Mouse (Mus musculus): ENCODE results near the gene Ankrd13a. TPM values are rescaled to one million over a fixed set of nuclear protein-coding genes. Genes with fewer than 3 reads are reported as not detected.
A peak's percentile ranks its signal among the peaks of the same experiment; 100 is the strongest.

Gene Ankrd13a
- polyA plus RNA-seq, 1 experiment from 2014 or later = 41.2 TPM

GRCm38 (mm10) chr5:114816599-114816998, 42.1 kb downstream of the Ankrd13a start:
- Histone ChIP-seq H3K27me3 (ENCODE audit: control insufficient read depth, insufficient read depth, low read length) (no peaks in the 10 kb centered on the region), H3K4me3 (ENCODE audit: control insufficient read depth in 1 of 2, insufficient read depth in 1 of 2, low read depth in 1 of 2, low read length in 2 of 2) (no peak overlapping the region), H3K9me3 (ENCODE audit: control insufficient read depth, low read length) (peaks cover 6% of the 10 kb centered on the region; the same call in 1 of the 2 replicates), H3K4me1 (ENCODE audit: control insufficient read depth in 2 of 2, insufficient read depth in 2 of 2, low read length in 2 of 2) (no peaks in the 10 kb centered on the region), H3K9ac (ENCODE audit: low read length) (no peak overlapping the region), H3K27ac (replicated peaks in 1 of 2; ENCODE audit: control insufficient read depth in 1 of 2, insufficient read depth in 1 of 2, low read depth in 2 of 2, low read length in 2 of 2) (no peak overlapping the region), H3K4me2 (ENCODE audit: low read length) (no peak overlapping the region), H3K36me3 (ENCODE audit: control insufficient read depth, insufficient read depth, low read length) (0 out of 2 replicates have a peak, but pooled peaks cover 3% of the 10 kb centered on the region)
- no peak for ATAC-seq (ENCODE audit: insufficient number of reproducible peaks, insufficient read depth, low FRiP score, low read depth)
- 77% methylated on average over 6 of the region's 6 CpGs for WGBS

GRCm38 (mm10) chr5:114818124-114818523, 43.6 kb downstream of the Ankrd13a start:
- no peak overlapping the region for H3K4me2 ChIP-seq (ENCODE audit: low read length)
- no peak overlapping the region for H3K9ac ChIP-seq (ENCODE audit: low read length)
- no peak overlapping the region for H3K27ac ChIP-seq (replicated peaks in 1 of 2; ENCODE audit: control insufficient read depth in 1 of 2, insufficient read depth in 1 of 2, low read depth in 2 of 2, low read length in 2 of 2)
- H3K27me3 ChIP-seq (ENCODE audit: control insufficient read depth, insufficient read depth, low read length) = no peaks in the 10 kb centered on the region
- peaks cover 8% of the 10 kb centered on the region; the same call in 1 of the 2 replicates for H3K9me3 ChIP-seq (ENCODE audit: control insufficient read depth, low read length)
- H3K4me3 ChIP-seq (ENCODE audit: control insufficient read depth in 1 of 2, insufficient read depth in 1 of 2, low read depth in 1 of 2, low read length in 2 of 2) = no peak overlapping the region
- H3K36me3 ChIP-seq (ENCODE audit: control insufficient read depth, insufficient read depth, low read length) = 0 out of 2 replicates have a peak, but pooled peaks cover 3% of the 10 kb centered on the region
- no peak for ATAC-seq (ENCODE audit: insufficient number of reproducible peaks, insufficient read depth, low FRiP score, low read depth)
- 74% methylated on average over 10 of the region's 11 CpGs for WGBS
- H3K4me1 ChIP-seq (ENCODE audit: control insufficient read depth in 2 of 2, insufficient read depth in 2 of 2, low read length in 2 of 2) = no peaks in the 10 kb centered on the region

- peaks cover 5% of the 10 kb centered on the region; the same call in 1 of the 2 replicates for H3K9me3 ChIP-seq (ENCODE audit: control insufficient read depth, low read length)
- peak within 1 kb of the TSS; percentile 65 to 72 for H3K4me3 ChIP-seq (ENCODE audit: control insufficient read depth in 1 of 2, insufficient read depth in 1 of 2, low read depth in 1 of 2, low read length in 2 of 2)
- 0 out of 4 replicates have a peak within 1 kb of the TSS, but pooled peaks of 1 of the 2 experiments have one; percentile 3 for H3K27ac ChIP-seq (replicated peaks in 1 of 2; ENCODE audit: control insufficient read depth in 1 of 2, insufficient read depth in 1 of 2, low read depth in 2 of 2, low read length in 2 of 2)
- no peaks in the 10 kb centered on the region for H3K27me3 ChIP-seq (ENCODE audit: control insufficient read depth, insufficient read depth, low read length)
- 0 out of 2 replicates have a peak, but pooled peaks cover 3% of the 10 kb centered on the region for H3K36me3 ChIP-seq (ENCODE audit: control insufficient read depth, insufficient read depth, low read length)
- 9% methylated on average over 53 of the region's 53 CpGs for WGBS
- H3K4me1 ChIP-seq (ENCODE audit: control insufficient read depth in 2 of 2, insufficient read depth in 2 of 2, low read length in 2 of 2) = peaks cover 3 to 5% of the 10 kb centered on the region in 2 experiments; a peak in 1 of 4 replicates
- peak; percentile 74 for ATAC-seq (ENCODE audit: insufficient number of reproducible peaks, insufficient read depth, low FRiP score, low read depth)
- H3K9ac ChIP-seq (ENCODE audit: low read length) = peak within 1 kb of the TSS; percentile 74
- peak within 1 kb of the TSS; percentile 74 for H3K4me2 ChIP-seq (ENCODE audit: low read length)
These were observed 48.6 kb downstream of the Ankrd13a start, which contains the start of gene 1500011B03Rik for GRCm38 (mm10) chr5:114822796-114823688. Gene 1500011B03Rik (minus strand): TSS chr5:114823468.

- no peak for ATAC-seq (ENCODE audit: insufficient number of reproducible peaks, insufficient read depth, low FRiP score, low read depth)
- 19% methylated on average over 9 of the region's 9 CpGs for WGBS
These were observed 49.7 kb downstream of the Ankrd13a start for GRCm38 (mm10) chr5:114824197-114824596.

GRCm38 (mm10) chr5:114825978-114826691, 51.7 kb downstream of the Ankrd13a start:
- peak overlapping the region; percentile 67 for H3K4me2 ChIP-seq (ENCODE audit: low read length)

More at GRCm38 (mm10) chr5:114824197-114824596, 49.7 kb downstream of the Ankrd13a start:
- Histone ChIP-seq H3K27ac (replicated peaks in 1 of 2; ENCODE audit: control insufficient read depth in 1 of 2, insufficient read depth in 1 of 2, low read depth in 2 of 2, low read length in 2 of 2) (no peak overlapping the region), H3K4me3 (ENCODE audit: control insufficient read depth in 1 of 2, insufficient read depth in 1 of 2, low read depth in 1 of 2, low read length in 2 of 2) (no peak overlapping the region), H3K4me2 (ENCODE audit: low read length) (no peak overlapping the region), H3K27me3 (ENCODE audit: control insufficient read depth, insufficient read depth, low read length) (no peaks in the 10 kb centered on the region), H3K9me3 (ENCODE audit: control insufficient read depth, low read length) (peaks cover 5% of the 10 kb centered on the region; the same call in 1 of the 2 replicates), H3K4me1 (ENCODE audit: control insufficient read depth in 2 of 2, insufficient read depth in 2 of 2, low read length in 2 of 2) (peaks cover 3 to 5% of the 10 kb centered on the region in 2 experiments; a peak in 1 of 4 replicates), H3K9ac (ENCODE audit: low read length) (no peak overlapping the region), H3K36me3 (ENCODE audit: control insufficient read depth, insufficient read depth, low read length) (0 out of 2 replicates have a peak, but pooled peaks cover 3% of the 10 kb centered on the region)

GRCm38 (mm10) chr5:114827427-114827826, 53.0 kb downstream of the Ankrd13a start:
- no peaks in the 10 kb centered on the region for H3K9me3 ChIP-seq (ENCODE audit: control insufficient read depth, low read length)
- no peak overlapping the region for H3K4me3 ChIP-seq (ENCODE audit: control insufficient read depth in 1 of 2, insufficient read depth in 1 of 2, low read depth in 1 of 2, low read length in 2 of 2)
- H3K4me1 ChIP-seq (ENCODE audit: control insufficient read depth in 2 of 2, insufficient read depth in 2 of 2, low read length in 2 of 2) = peaks cover 3 to 5% of the 10 kb centered on the region in 2 experiments; a peak in 1 of 4 replicates
- H3K36me3 ChIP-seq (ENCODE audit: control insufficient read depth, insufficient read depth, low read length) = no peaks in the 10 kb centered on the region
- no peaks in the 10 kb centered on the region for H3K27me3 ChIP-seq (ENCODE audit: control insufficient read depth, insufficient read depth, low read length)
- no peak for ATAC-seq (ENCODE audit: insufficient number of reproducible peaks, insufficient read depth, low FRiP score, low read depth)
- H3K27ac ChIP-seq (replicated peaks in 1 of 2; ENCODE audit: control insufficient read depth in 1 of 2, insufficient read depth in 1 of 2, low read depth in 2 of 2, low read length in 2 of 2) = no peak overlapping the region
- H3K9ac ChIP-seq (ENCODE audit: low read length) = no peak overlapping the region
- 83% methylated on average over 12 of the region's 12 CpGs for whole genome bisulfite sequencing
- H3K4me2 ChIP-seq (ENCODE audit: low read length) = no peak overlapping the region

More at GRCm38 (mm10) chr5:114825978-114826691, 51.7 kb downstream of the Ankrd13a start:
- Histone ChIP-seq H3K4me1 (ENCODE audit: control insufficient read depth in 2 of 2, insufficient read depth in 2 of 2, low read length in 2 of 2) (peaks cover 3 to 5% of the 10 kb centered on the region in 2 experiments; a peak in 1 of 4 replicates), H3K36me3 (ENCODE audit: control insufficient read depth, insufficient read depth, low read length) (0 out of 2 replicates have a peak, but pooled peaks cover 3% of the 10 kb centered on the region), H3K9me3 (ENCODE audit: control insufficient read depth, low read length) (peaks cover 5% of the 10 kb centered on the region; the same call in 1 of the 2 replicates), H3K9ac (ENCODE audit: low read length) (peak overlapping the region; percentile 53), H3K4me3 (ENCODE audit: control insufficient read depth in 1 of 2, insufficient read depth in 1 of 2, low read depth in 1 of 2, low read length in 2 of 2) (peak overlapping the region; percentile 34 to 42), H3K27me3 (ENCODE audit: control insufficient read depth, insufficient read depth, low read length) (no peaks in the 10 kb centered on the region), H3K27ac (replicated peaks in 1 of 2; ENCODE audit: control insufficient read depth in 1 of 2, insufficient read depth in 1 of 2, low read depth in 2 of 2, low read length in 2 of 2) (no peak overlapping the region)
- WGBS = 7% methylated on average over 27 of the region's 27 CpGs
- peak; percentile 74 for ATAC-seq (ENCODE audit: insufficient number of reproducible peaks, insufficient read depth, low FRiP score, low read depth)

GRCm38 (mm10) chr5:114829740-114830139, 55.3 kb downstream of the Ankrd13a start:
- ATAC-seq (ENCODE audit: insufficient number of reproducible peaks, insufficient read depth, low FRiP score, low read depth) = no peak
- H3K9me3 ChIP-seq (ENCODE audit: control insufficient read depth, low read length) = no peaks in the 10 kb centered on the region
- H3K4me1 ChIP-seq (ENCODE audit: control insufficient read depth in 2 of 2, insufficient read depth in 2 of 2, low read length in 2 of 2) = peaks cover 3 to 5% of the 10 kb centered on the region in 2 experiments; a peak in 1 of 4 replicates
- 60% methylated on average over 3 of the region's 3 CpGs for WGBS
- no peak overlapping the region for H3K27ac ChIP-seq (replicated peaks in 1 of 2; ENCODE audit: control insufficient read depth in 1 of 2, insufficient read depth in 1 of 2, low read depth in 2 of 2, low read length in 2 of 2)
- no peak overlapping the region for H3K4me3 ChIP-seq (ENCODE audit: control insufficient read depth in 1 of 2, insufficient read depth in 1 of 2, low read depth in 1 of 2, low read length in 2 of 2)
- no peaks in the 10 kb centered on the region for H3K27me3 ChIP-seq (ENCODE audit: control insufficient read depth, insufficient read depth, low read length)
- no peak overlapping the region for H3K4me2 ChIP-seq (ENCODE audit: low read length)
- no peak overlapping the region for H3K9ac ChIP-seq (ENCODE audit: low read length)
- no peaks in the 10 kb centered on the region for H3K36me3 ChIP-seq (ENCODE audit: control insufficient read depth, insufficient read depth, low read length)
